Comparison of ENCODE assay signal across 16 mouse cellular contexts in the genomic region with DNA sequence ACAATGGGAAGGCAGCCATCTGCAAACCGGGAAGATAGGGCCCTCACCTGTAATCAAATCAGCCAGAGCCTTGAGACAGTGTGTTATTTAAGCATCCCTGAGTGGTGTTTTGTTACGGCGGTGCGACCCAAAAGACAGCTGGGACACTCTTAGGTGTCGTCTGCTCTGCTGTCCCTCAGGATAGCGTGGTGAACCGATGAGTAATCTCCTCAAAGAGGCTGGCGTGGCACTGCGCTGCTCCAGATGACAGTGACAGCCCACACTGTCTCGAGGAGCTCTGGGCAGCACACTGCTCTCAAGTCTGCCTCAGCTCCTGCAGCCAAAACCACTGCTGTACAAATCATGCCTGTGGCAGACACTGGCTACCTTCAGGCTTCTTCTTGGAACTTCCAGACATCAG.
DNase-seq lines count a peak whose midpoint lies in the region; TF ChIP-seq lines count a peak whose summit lies in the region.
"Had no signal": no experiment of that assay in that cellular context is flagged by ENCODE, and none has a peak within 500 bp of the region (broad histone marks: within the 10 kb centered on the region; RNA-seq: fewer than 3 reads in every experiment).

No protein-coding gene starts in this region.

- no peak for TF ChIP-seq CTCF in brain, embryonic 14.5 days (IDR thresholded peaks at IDR 0.05; ENCODE audit: borderline replicate concordance, extremely low read depth, insufficient read depth, insufficient read length)

- DNase-seq in frontal cortex, adult 2 months (ENCODE audit: extremely low spot score in 1 of 2, low spot score in 1 of 2) = peak; percentile 22 to 63
- no peak for DNase-seq in frontal cortex, postnatal 14 days (ENCODE audit: low spot score in 2 of 2)
- peak; percentile 30 to 80 for DNase-seq in left cerebral cortex, postnatal 25 days (ENCODE audit: low spot score in 2 of 2)
- no peak for DNase-seq in left cerebral cortex, postnatal 4 days
- DNase-seq in brain, embryonic 14.5 days (ENCODE audit: low read depth) = peak; percentile 20
- DNase-seq in right cerebral cortex, postnatal 14 days = peak; percentile 22
- DNase-seq in urinary bladder, postnatal 4 days (ENCODE audit: low spot score in 2 of 2) = no peak
- DNase-seq in embryo, embryonic 11 days = no peak
- DNase-seq: adrenal gland, postnatal 10 days; cerebellum, adult 8-10 months; cerebellum, postnatal 36 days; gastrocnemius, adult 2 months; kidney, adult 18-20 months; kidney, postnatal 4 days; liver, embryonic 13.5 days; lung, adult 2 months had no signal

- no peak for TF ChIP-seq POLR2A in brain, embryonic 14.5 days (IDR thresholded peaks at IDR 0.05; ENCODE audit: borderline replicate concordance, extremely low read depth, insufficient read depth, insufficient read length, poor library complexity, severe bottlenecking)

- intact Hi-C loops in left cerebral cortex, postnatal 25 days (cut with DNase I) = loop anchor here (5.0 kb wide), 1 partner anchor 96 kb away; no protein-coding TSS in a partner anchor
- intact Hi-C loops in left cerebral cortex, postnatal 4 days (cut with DNase I) = no loop called here

Comparison
In these comparisons a context has a peak if more than half of its experiments do, and no peak if none do; other contexts are left out.
1. DNase-seq: peak in frontal cortex, adult 2 months (2 of 2), left cerebral cortex, postnatal 25 days (2 of 2), brain, embryonic 14.5 days (single experiment) and right cerebral cortex, postnatal 14 days (single experiment); none in frontal cortex, postnatal 14 days (0 of 2), left cerebral cortex, postnatal 4 days (single experiment), urinary bladder, postnatal 4 days (0 of 2) and embryo, embryonic 11 days (single experiment).